Mouse (Mus musculus): ENCODE data around the gene Slc25a18.

DNA sequence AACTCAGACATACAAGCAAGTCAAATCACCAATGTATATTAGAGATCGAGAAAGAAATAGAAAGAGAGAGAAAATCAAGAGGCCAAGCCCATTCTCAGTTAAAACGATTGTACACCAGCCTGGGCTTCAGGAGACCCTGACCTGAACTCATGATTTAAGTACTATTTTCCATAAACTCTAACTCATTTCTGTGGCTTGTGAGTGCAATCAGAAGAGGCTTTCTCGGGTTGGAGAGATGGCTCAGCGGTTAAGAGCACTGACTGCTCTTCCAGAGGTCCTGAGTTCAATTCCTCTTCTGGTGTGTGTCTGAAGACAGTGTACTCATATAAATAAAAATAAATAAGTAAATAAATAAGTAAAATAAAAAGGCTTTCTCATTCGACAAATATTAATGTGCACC lies 48.3 kb downstream of the Slc25a18 start:
- TF ChIP-seq GATA1 (IDR thresholded peaks at IDR 0.05; ENCODE audit: borderline replicate concordance, low read length) (no peak), FLI1 (IDR thresholded peaks at IDR 0.05; ENCODE audit: low read length) (no peak)

Measured in megakaryocyte, embryonic 14.5 days (primary cell).